Mouse (Mus musculus) stomach, postnatal 0 days (tissue): ENCODE results near the gene Calr.

Experiments used
- CTCF ChIP-seq: IDR thresholded peaks from 2 replicates; pipeline ENCODE4 v1.5.1; 2016; ENCODE audit warnings: antibody characterized with exemption, low read depth, mild to moderate bottlenecking, moderate library complexity
- EP300 ChIP-seq: optimal IDR thresholded peaks from 2 replicates; pipeline ENCODE3; 2016; ENCODE audit warnings: antibody characterized with exemption

GRCm38 (mm10) chr8:84884728-84885127 is 38.0 kb upstream of the Calr start:
- TF ChIP-seq CTCF (no peak), EP300 (no peak)
